Mouse (Mus musculus): ENCODE measurements at regions not wholly inside any gene's neighbourhood (a gene's known extent, or its start where the extent isn't known, plus 50 kb on each side); places are given as distances from the start of the nearest gene placed in this dataset.

- no peak for DNase-seq
Observed at GRCm38 (mm10) chr7:75400471-75400870, 54.9 kb upstream of the Akap13 start.

GRCm38 (mm10) chr7:75404955-75405354 lies 50.4 kb upstream of the Akap13 start:
- no peak for DNase-seq

Measured in adrenal gland, postnatal 25 days (tissue).